Mouse (Mus musculus) kidney, adult 2 months (tissue): ENCODE measurements around the gene Calm4.

Source experiments
- CTCF ChIP-seq: fragments of 200-500 bp; conservative IDR thresholded peaks from 2 replicates; pipeline ENCODE4 v1.5.1; 2011; ENCODE audit warnings: low read depth, mild to moderate bottlenecking, control low read depth, low read length, moderate library complexity, mixed read lengths; ENCODE audit not compliant: insufficient read depth, insufficient read length
- POLR2A ChIP-seq: fragments of 200-500 bp; IDR thresholded peaks from one replicate; pipeline ENCODE4 v1.6.1; 2011; ENCODE audit warnings: low read depth, low read length, control low read depth

- TF ChIP-seq CTCF (no peak), POLR2A (no peak)
Observed at GRCm38 (mm10) chr13:3862922-3863580, 25.5 kb downstream of the Calm4 start.
